ENCODE assay signal across 17 mouse cellular contexts in the genomic region with DNA sequence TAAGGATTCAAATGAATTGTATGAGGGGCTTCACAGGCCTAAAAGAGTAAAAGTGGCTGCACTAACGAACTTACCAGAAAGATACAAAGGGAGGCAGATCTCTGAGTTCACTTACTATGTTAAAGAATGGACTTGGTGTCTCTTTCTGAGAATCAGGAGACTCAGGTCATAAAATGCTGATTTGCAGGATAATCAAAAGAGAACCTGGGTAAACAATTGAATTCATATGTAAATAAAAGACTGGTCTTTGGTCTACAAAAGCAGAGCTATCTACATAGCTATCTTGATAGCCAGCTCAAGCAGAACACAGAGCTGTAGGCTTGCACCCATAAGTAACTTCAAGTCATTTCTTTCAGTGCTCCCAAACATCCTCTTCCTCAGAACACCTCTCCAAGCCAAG.
"Had no signal": no experiment of that assay in that cellular context is flagged by ENCODE, and none has a peak within 500 bp of the region (broad histone marks: within the 10 kb centered on the region; RNA-seq: fewer than 3 reads in every experiment).

No protein-coding gene starts in this region.

- H3K9me3 ChIP-seq: neural tube, embryonic 12.5 days; stomach, embryonic 15.5 days had no signal

- H3K4me2 ChIP-seq: neural tube, embryonic 12.5 days; neural tube, embryonic 13.5 days; neural tube, embryonic 15.5 days; stomach, embryonic 15.5 days had no signal

- H3K36me3 ChIP-seq: neural tube, embryonic 12.5 days; neural tube, embryonic 13.5 days; neural tube, embryonic 15.5 days; stomach, embryonic 15.5 days had no signal

- H3K9ac ChIP-seq: neural tube, embryonic 12.5 days; neural tube, embryonic 13.5 days; neural tube, embryonic 15.5 days; stomach, embryonic 15.5 days had no signal

- DNase-seq: retina, postnatal 1 day; right cerebral cortex, adult 18-20 months; right cerebral cortex, postnatal 14 days; right cerebral cortex, postnatal 25 days; right cerebral cortex, postnatal 4 days; spleen, adult 18-20 months; thymus, adult 18-20 months; thymus, adult 2 months; thymus, postnatal 14 days; thymus, postnatal 25 days; thymus, postnatal 36 days; thymus, postnatal 4 days had no signal

- H3K4me3 ChIP-seq: neural tube, embryonic 12.5 days; neural tube, embryonic 13.5 days; neural tube, embryonic 15.5 days; stomach, embryonic 15.5 days had no signal

- H3K27ac ChIP-seq: neural tube, embryonic 12.5 days; neural tube, embryonic 13.5 days; neural tube, embryonic 15.5 days; stomach, embryonic 15.5 days; stomach, postnatal 0 days had no signal

- H3K4me1 ChIP-seq: neural tube, embryonic 12.5 days; neural tube, embryonic 15.5 days; stomach, embryonic 15.5 days had no signal

- H3K27me3 ChIP-seq: neural tube, embryonic 12.5 days; neural tube, embryonic 13.5 days; neural tube, embryonic 15.5 days; stomach, embryonic 15.5 days had no signal
